Mouse (Mus musculus) heart, adult 2 months (tissue): ENCODE measurements at regions not wholly inside any gene's neighbourhood (a gene's known extent, or its start where the extent isn't known, plus 50 kb on each side); places are given as distances from the start of the nearest gene placed in this dataset.

Source experiments
- CTCF ChIP-seq: fragments of 200-600 bp; IDR thresholded peaks from 2 replicates; pipeline ENCODE4 v1.8.1; 2022; ENCODE audit warnings: antibody characterized with exemption, mild to moderate bottlenecking, moderate library complexity
- POLR2A ChIP-seq: fragments of 200-500 bp; IDR thresholded peaks from 2 replicates; pipeline ENCODE4 v1.6.1; 2011; ENCODE audit warnings: mild to moderate bottlenecking, low read depth, low read length, control low read depth; ENCODE audit not compliant: insufficient read depth

- no peak for TF ChIP-seq CTCF
- TF ChIP-seq POLR2A, result no peak
These were observed 75.0 kb upstream of the Calm2 start for GRCm38 (mm10) chr17:87521622-87522151.
